Mouse (Mus musculus): ENCODE measurements around the gene Ctnnd2.

- no peak for TF ChIP-seq CTCF (IDR thresholded peaks at IDR 0.05; ENCODE audit: control insufficient read depth, insufficient read depth, low read length)
- TF ChIP-seq POLR2A (IDR thresholded peaks at IDR 0.05; ENCODE audit: borderline replicate concordance, control insufficient read depth, low read depth, low read length), result no peak
Measured at GRCm38 (mm10) chr15:30386489-30386888, 214.1 kb downstream of the Ctnnd2 start.
